Mouse (Mus musculus): ENCODE measurements at regions not wholly inside any gene's neighbourhood (a gene's known extent, or its start where the extent isn't known, plus 50 kb on each side); places are given as distances from the start of the nearest gene placed in this dataset.
A peak's percentile ranks its signal among the peaks of the same experiment; 100 is the strongest.
"Not testable (repeated sequence)": the region's sequence is repeated elsewhere in the genome, so short reads cannot be mapped to it uniquely, and the experiment has no call there.

- DNase-seq (ENCODE audit: low read depth, low spot score), result peak; percentile 75
Observed at GRCm38 (mm10) chr1:88752332-88752731, 50.3 kb upstream of the Arl4c start.

- peak; percentile 38 for DNase-seq (ENCODE audit: low read depth, low spot score)
Observed at GRCm38 (mm10) chr1:88756658-88757057, 54.6 kb upstream of the Arl4c start.

GRCm38 (mm10) chr1:88757162-88757561, 55.1 kb upstream of the Arl4c start:
- DNase-seq (ENCODE audit: low read depth, low spot score), result no peak

- DNase-seq (ENCODE audit: low read depth, low spot score), result no peak
Observed at GRCm38 (mm10) chr1:88757746-88758145, 55.7 kb upstream of the Arl4c start.

GRCm38 (mm10) chr1:88760643-88761042, 58.6 kb upstream of the Arl4c start:
- no peak for DNase-seq (ENCODE audit: low read depth, low spot score)

- no peak for DNase-seq (ENCODE audit: low read depth, low spot score)
Observed at GRCm38 (mm10) chr1:88761121-88761520, 59.1 kb upstream of the Arl4c start.

- no peak for DNase-seq (ENCODE audit: low read depth, low spot score)
Observed at GRCm38 (mm10) chr1:88763725-88764364, 61.8 kb upstream of the Arl4c start.

- no peak for DNase-seq (ENCODE audit: low read depth, low spot score)
Observed at GRCm38 (mm10) chr1:88764478-88764877, 62.5 kb upstream of the Arl4c start.

- no peak for DNase-seq (ENCODE audit: low read depth, low spot score)
Observed at GRCm38 (mm10) chr1:88777009-88777408, 75.0 kb upstream of the Arl4c start.

GRCm38 (mm10) chr1:88780262-88780661, 78.2 kb upstream of the Arl4c start:
- no peak for DNase-seq (ENCODE audit: low read depth, low spot score)

- peak; percentile 6 for DNase-seq (ENCODE audit: low read depth, low spot score)
Observed at GRCm38 (mm10) chr1:88783083-88783482, 81.1 kb upstream of the Arl4c start.

- no peak for DNase-seq (ENCODE audit: low read depth, low spot score)
Observed at GRCm38 (mm10) chr1:88784866-88785620, 83.0 kb upstream of the Arl4c start.

- DNase-seq (ENCODE audit: low read depth, low spot score), result no peak
Observed at GRCm38 (mm10) chr1:88786066-88786465, 84.0 kb upstream of the Arl4c start.

GRCm38 (mm10) chr1:88790674-88791073, 88.7 kb upstream of the Arl4c start:
- no peak for DNase-seq (ENCODE audit: low read depth, low spot score)

GRCm38 (mm10) chr1:88794926-88795325, 92.9 kb upstream of the Arl4c start:
- no peak for DNase-seq (ENCODE audit: low read depth, low spot score)

GRCm38 (mm10) chr1:88798473-88798872, 96.5 kb upstream of the Arl4c start:
- DNase-seq (ENCODE audit: low read depth, low spot score), result no peak

GRCm38 (mm10) chr1:88798874-88799273, 96.9 kb upstream of the Arl4c start:
- DNase-seq (ENCODE audit: low read depth, low spot score), result no peak

GRCm38 (mm10) chr1:88799343-88799742, 97.3 kb upstream of the Arl4c start:
- DNase-seq (ENCODE audit: low read depth, low spot score), result no peak

GRCm38 (mm10) chr1:88799789-88800188, 97.8 kb upstream of the Arl4c start:
- no peak for DNase-seq (ENCODE audit: low read depth, low spot score)

GRCm38 (mm10) chr1:88800411-88800810, 98.4 kb upstream of the Arl4c start:
- no peak for DNase-seq (ENCODE audit: low read depth, low spot score)

- not testable (repeated sequence) for DNase-seq (ENCODE audit: low read depth, low spot score)
Observed at GRCm38 (mm10) chr1:88801151-88801550, 99.1 kb upstream of the Arl4c start.

- no peak for DNase-seq (ENCODE audit: low read depth, low spot score)
Observed at GRCm38 (mm10) chr1:88806960-88807359, 104.9 kb upstream of the Arl4c start.

- DNase-seq (ENCODE audit: low read depth, low spot score), result no peak
Observed at GRCm38 (mm10) chr1:88807901-88808300, 105.9 kb upstream of the Arl4c start.

Measured in 3T3-L1 (cell line).